Mouse (Mus musculus): ENCODE measurements around the gene Denr.
A peak's percentile ranks its signal among the peaks of the same experiment; 100 is the strongest.

Denr gene

GRCm38 (mm10) chr5:123906976-123907630 lies at the start of gene Denr:
TSS of gene Denr (plus strand) at chr5:123907175.
- peak; percentile 96 for DNase-seq (ENCODE audit: low spot score)

GRCm38 (mm10) chr5:123858798-123859197 lies 48.2 kb upstream of the Denr start:
- no peak for DNase-seq (ENCODE audit: low spot score)

- DNase-seq (ENCODE audit: low spot score) = no peak
Measured at GRCm38 (mm10) chr5:123862374-123863350, 44.3 kb upstream of the Denr start.

GRCm38 (mm10) chr5:123863934-123864333 lies 43.0 kb upstream of the Denr start:
- no peak for DNase-seq (ENCODE audit: low spot score)

- DNase-seq (ENCODE audit: low spot score) = no peak
Measured at GRCm38 (mm10) chr5:123865365-123865764, 41.6 kb upstream of the Denr start, which contains the start of gene Hcar2. TSS of gene Hcar2 (minus strand) at chr5:123865499.

DNA sequence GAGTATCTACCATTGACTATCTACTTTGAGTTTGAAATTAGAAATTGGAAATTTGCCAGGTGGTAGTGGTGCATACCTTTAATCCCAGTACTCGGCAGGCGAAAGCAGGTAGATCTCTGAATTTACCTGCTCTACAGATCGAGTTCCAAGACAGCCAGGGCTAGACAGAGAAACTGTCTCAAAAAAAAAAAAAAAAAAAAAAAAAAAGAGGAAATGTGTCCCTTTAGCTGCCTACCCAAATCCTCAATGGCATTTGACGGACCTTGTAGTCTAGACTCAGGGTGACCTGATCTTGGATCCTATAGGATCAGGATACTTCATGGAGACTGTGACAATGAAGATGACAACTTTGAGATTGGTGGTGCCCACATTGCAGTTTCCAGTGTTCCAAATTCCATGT lies 40.5 kb upstream of the Denr start:
- no peak for DNase-seq (ENCODE audit: low spot score)

DNA sequence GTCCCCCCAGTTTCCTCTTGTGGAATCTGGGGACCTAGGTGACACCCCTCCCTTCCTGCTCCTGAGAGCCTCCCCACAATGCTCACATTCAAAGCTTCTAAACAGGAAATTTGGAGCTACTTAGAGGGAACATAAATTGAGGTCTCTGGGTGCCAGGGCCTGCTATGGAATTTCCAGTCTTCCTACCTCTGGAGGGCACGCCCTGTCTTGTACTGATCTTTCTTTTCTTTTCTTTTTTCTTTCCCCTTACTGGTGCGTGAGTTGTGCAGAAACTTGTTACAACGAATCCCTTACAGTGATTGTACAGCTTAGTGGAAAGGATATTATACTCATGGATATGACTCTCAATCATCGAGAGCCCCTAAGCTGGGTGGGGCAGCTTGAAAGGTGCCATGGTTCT lies 37.4 kb upstream of the Denr start:
- DNase-seq (ENCODE audit: low spot score) = no peak

- no peak for DNase-seq (ENCODE audit: low spot score)
Measured at GRCm38 (mm10) chr5:123874177-123874576, 32.8 kb upstream of the Denr start.

DNA sequence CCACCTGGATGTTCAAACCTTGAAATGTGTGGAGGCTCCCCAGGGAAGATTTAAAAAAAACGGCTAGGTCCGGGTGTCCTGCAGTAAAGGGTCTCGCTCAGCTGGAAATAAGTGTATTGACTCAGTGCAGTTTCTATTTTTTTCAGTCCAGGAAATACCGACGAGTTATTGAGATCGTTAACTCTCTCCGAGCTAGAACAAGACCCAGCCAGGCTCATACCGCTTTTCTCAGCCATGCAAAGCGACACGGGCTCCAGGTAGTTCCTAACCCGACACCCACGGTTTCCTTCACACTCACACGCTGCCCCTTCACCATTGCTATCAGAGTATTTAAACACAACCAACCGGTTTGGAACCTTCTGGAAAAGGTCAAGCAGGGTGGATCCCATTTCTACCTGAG lies 28.9 kb upstream of the Denr start:
- DNase-seq (ENCODE audit: low spot score) = no peak

DNA sequence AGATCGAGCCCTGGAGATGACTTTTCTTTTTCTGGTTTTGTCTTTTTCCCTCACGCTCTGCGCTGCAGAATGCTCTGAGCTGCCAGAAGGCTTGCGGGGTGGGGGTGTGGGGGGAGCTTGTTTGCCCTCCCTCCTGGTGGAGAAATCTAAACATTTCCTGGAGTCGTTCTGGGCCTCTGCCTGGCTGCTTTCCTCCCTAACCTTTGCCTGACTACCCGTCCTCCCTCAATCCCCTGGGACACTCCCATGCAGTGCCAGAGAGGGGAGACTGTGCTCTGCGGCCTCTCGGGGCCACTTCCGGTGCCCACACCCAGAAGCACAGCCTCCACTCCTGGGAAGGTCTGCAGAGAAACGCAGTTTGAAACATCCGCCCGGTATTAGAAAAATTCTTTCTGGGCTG lies 27.0 kb upstream of the Denr start, which contains the start of gene Hcar1:
TSS of gene Hcar1 (minus strand) at position 93 of the 400 bp plus-strand sequence.
- DNase-seq (ENCODE audit: low spot score) = peak; percentile 17

- DNase-seq (ENCODE audit: low spot score) = no peak
Measured at GRCm38 (mm10) chr5:123880778-123881177, 26.2 kb upstream of the Denr start.

- no peak for DNase-seq (ENCODE audit: low spot score)
Measured at GRCm38 (mm10) chr5:123883891-123884290, 23.1 kb upstream of the Denr start.

DNA sequence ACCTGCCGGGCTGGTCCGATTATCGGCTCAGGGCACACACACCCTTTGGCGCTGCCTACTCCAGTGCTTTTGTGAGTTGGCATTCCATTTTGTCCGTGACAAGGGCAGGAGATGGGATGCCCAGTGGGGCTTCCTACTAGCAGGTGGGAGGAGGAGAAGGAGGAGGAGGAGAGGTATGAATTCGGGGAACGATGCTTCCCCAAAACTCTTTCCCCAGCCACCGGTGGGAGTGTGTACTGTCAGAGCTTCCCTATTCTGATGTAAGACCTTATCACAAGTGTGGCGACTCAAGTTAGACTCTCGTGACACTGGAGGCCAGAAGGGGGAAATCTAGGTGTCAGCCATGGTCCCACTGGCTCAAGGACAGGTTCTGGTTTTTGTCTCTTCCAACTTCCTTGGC lies 22.6 kb upstream of the Denr start:
- DNase-seq (ENCODE audit: low spot score) = no peak

GRCm38 (mm10) chr5:123886365-123886764 lies 20.6 kb upstream of the Denr start:
- DNase-seq (ENCODE audit: low spot score) = no peak

DNA sequence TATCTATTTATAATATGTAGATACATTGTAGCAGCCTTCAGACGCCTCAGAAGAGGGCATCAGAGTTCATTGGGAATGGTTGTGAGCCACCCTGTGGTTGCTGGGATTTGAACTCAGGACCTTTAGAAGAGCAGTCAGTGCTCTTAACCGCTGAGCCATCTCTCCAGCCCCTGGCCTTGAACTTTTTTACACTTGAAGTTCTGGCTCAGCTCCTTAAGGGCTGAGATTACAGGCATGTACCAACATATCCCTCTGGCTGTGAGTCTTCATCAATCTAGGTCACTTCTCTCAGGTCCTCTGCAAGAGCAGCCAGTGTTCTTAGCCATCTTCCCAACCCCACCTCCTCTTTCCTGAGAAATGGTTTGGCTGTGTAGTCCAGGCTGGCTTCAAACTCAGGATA lies 16.7 kb upstream of the Denr start:
- DNase-seq (ENCODE audit: low spot score) = no peak

DNA sequence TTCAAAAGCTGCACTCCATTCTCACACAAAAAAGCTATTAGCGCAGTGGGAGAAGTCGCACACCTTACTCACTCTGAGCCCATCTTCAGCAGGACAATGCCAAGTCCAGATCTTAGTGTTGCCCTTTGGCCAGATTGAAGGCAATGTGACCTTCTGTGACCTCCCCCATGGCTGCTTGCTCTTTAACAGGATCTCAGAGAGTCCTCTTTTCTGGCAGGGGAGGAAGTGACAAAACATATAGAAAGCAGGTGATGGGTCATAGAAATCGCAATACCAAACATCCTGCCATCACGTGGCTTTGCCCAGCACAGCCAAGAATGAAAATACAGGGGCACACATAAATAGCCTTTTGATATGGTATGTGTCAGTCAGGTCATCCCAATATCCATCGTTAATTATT lies 16.0 kb upstream of the Denr start:
- DNase-seq (ENCODE audit: low spot score) = no peak

- no peak for DNase-seq (ENCODE audit: low spot score)
Measured at GRCm38 (mm10) chr5:123891669-123892068, 15.3 kb upstream of the Denr start.

DNA sequence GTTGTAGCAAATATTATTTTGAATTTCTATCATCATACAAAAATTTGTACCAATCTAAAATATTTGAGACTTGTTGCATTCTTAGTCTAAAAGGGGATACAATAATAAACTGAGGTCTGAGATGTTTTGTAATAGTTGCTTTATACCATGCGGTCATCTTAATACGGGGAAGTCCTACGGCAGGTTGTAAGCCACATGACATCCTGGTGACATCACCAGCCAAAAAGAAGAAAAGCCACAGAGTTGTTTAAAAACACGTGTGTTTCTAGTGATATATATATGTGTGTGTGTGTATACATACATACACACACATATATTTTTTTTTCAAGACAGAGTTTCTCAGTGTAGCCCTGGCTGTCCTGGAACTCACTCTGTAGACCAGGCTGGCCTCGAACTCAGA lies 13.5 kb upstream of the Denr start:
- no peak for DNase-seq (ENCODE audit: low spot score)

DNA sequence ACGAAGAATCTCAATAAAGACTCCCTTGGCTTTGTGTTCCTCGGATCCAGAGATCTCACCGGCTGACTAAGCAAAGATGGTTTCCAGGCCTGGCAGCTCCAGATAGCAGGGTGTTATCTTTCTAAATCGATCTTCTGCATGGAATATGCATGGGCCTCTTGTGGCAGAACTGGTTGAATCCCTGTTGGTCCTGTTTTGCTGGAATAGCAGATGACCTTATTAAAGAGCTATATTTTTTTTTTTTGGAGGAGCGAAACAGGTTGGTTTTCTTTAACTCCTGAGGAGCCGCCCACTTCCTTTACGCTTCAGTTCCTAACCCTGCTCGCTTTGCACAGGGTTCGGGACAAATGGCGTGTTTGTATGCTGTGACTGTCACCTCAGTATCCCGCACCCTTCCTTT lies 10.6 kb upstream of the Denr start:
- DNase-seq (ENCODE audit: low spot score) = no peak

- DNase-seq (ENCODE audit: low spot score) = no peak
Measured at GRCm38 (mm10) chr5:123897352-123897751, 9.6 kb upstream of the Denr start.

GRCm38 (mm10) chr5:123904059-123904672 lies 2.8 kb upstream of the Denr start:
- DNase-seq (ENCODE audit: low spot score) = no peak

- no peak for DNase-seq (ENCODE audit: low spot score)
Measured at GRCm38 (mm10) chr5:123906146-123906975, 614 bp upstream of the Denr start.
